Mouse (Mus musculus) right cerebral cortex, postnatal 10 days (tissue): ENCODE measurements around the gene Fam163b.

ENCODE experiments used
- DNase-seq, 2 experiments: peaks; one replicate each; pipeline ENCODE4 v3.0.0; 2021; ENCODE audit warnings: low spot score in 2 of 2

Gene Fam163b

GRCm38 (mm10) chr2:27135935-27136334 is 6.4 kb downstream of the Fam163b start:
- no peak for DNase-seq

GRCm38 (mm10) chr2:27128990-27129389 is 13.3 kb downstream of the Fam163b start:
- no peak for DNase-seq

- no peak for DNase-seq
These were observed 15.8 kb downstream of the Fam163b start for GRCm38 (mm10) chr2:27126496-27126895.

DNA sequence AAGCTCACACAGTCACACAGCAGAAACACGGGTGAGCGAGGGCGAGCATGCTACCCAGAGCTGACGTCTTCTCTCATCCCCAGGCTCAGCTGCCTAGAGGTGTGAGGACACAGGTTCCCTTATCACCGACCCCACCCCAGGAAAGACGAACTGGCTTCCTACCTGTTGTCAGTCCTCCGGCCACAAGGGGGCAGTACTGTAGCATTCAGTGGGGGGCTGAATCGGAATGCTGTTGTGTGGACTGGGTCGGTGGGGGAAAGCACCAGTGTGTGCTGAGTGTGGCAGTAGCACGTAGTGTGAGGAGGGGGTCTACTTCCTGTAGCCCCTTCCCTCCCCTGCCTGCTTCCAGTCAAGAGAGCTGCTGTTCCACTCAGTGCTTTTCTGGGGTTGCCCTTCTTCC is 16.3 kb downstream of the Fam163b start:
- DNase-seq: no peak

DNA sequence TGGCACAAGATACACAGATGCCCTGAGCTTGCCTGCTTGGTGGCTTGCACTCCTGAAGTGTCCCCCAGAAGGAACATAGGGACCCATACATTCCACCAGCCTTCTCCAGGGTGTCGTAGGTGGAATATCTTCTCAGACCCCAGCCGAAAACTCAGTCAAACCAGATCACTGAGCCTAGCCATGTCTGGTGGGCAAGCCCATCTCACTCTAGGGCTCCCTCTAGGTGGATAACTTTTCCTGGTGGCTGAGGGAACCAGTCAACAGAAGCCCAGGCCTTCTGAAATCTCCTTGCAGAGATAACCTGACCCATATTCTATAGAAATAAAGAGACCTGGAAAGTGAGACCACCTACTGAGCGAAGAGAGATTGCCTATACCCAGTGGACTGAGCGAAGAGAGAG is 19.2 kb downstream of the Fam163b start:
- DNase-seq: no peak

GRCm38 (mm10) chr2:27122578-27122977 is 19.7 kb downstream of the Fam163b start:
- DNase-seq: no peak

- peak in 1 of 2 experiments; percentile 52 for DNase-seq
These were observed 20.5 kb downstream of the Fam163b start for GRCm38 (mm10) chr2:27121626-27122355.

DNA sequence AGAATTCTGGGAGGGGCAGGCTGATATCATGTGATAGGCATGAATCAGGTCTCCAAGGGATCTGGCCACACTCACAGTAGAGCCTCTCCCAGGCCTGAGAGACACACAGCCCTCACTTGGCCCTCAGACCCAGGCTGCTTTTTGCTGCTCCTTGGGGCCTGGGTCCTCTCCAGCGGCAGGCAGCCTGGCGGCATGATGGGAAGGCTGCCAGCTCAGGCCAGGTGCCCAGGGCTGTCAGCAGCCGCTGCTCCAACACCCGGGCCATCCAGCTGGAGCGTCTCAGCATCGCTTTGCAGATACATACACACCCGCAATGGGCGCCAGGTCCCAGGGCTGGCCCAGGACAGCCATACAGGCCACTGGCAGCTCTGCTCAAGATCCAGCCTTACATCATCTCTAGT is 22.1 kb downstream of the Fam163b start:
- peak; percentile 72 for DNase-seq

- DNase-seq: no peak
These were observed 22.5 kb downstream of the Fam163b start for GRCm38 (mm10) chr2:27119766-27120165.

DNA sequence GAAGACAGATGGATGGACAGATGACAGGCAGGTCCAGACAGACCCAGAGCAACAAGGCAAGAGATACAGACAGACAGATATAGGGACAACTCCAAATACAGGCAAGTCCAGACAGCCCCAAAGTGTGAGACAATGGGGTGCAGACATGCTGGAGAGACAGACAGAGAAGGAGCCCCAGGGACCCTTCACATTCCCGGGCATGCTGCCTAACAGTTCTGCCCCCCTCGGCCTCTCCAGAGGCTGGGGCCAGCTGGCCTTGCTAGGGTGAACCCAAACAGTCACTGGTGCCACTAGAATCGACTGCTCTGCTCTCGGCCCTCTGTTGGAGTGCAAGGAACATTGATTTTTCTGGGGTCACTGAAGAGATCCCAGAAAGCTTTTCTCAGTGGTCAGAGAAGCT is 23.8 kb downstream of the Fam163b start:
- DNase-seq: no peak

- no peak for DNase-seq
These were observed 28.1 kb downstream of the Fam163b start for GRCm38 (mm10) chr2:27114169-27114568.

DNA sequence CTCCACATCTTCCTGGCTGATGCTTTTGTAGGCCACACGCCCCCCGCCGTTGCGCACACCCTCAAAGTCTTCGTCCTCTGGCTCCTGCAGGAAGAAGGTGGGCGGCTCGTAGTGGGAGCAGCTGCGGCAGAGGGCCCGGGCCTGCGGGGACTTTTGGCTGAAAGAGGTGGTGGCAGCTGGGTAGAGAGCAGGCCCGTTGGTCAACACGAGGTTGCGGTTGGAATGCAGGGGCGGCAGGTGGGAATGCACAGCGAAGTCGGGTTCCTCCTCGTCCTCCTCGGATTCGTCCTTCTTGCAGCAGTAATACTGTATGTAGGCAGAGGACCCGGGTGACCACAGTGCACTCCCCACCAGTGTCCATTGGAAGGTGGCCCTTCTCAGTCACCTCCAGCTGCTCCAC is 29.7 kb downstream of the Fam163b start:
- DNase-seq: no peak

- DNase-seq: no peak
These were observed 33.2 kb downstream of the Fam163b start for GRCm38 (mm10) chr2:27109052-27109451.

GRCm38 (mm10) chr2:27108144-27108543 is 34.1 kb downstream of the Fam163b start:
- no peak for DNase-seq

DNA sequence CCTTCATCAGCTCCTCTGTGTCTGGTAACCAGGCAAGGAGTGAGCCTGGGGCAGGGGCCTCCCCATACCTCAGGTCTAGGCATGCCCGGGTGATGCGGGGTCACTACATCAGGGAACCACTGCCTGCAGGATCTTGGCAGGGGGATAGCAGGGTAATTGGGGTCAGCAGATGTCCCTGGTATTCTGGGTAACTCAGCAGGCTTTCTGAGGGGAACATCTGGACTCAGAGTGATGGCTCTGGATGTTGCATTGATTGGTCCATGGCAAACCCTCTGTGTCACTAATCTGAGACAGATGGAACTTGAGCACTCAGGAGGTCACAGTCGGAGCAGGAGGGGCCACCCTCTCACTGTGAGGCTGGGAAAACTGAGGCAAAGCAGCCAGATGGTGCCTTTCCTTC is 35.5 kb downstream of the Fam163b start:
- no peak for DNase-seq

DNA sequence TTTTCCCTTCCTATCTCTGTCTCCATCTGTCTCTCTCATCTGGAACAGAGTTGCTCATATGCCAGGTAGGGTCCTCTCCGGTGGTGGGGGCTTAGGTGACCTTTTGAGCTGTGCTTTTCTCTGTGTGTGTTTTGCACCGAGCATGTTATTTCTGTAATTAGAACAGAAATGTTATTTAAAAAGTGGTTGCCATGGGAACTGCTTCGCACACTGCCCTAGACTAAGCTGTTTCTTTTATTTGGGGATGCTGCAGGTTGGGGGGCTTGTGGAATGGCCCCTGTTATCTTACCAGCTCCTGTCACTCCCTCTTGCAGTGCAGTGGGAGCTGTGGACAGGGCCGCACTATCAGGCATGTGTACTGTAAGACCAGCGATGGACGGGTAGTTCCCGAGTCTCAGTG is 38.7 kb downstream of the Fam163b start:
- peak; percentile 52 to 78 for DNase-seq

DNA sequence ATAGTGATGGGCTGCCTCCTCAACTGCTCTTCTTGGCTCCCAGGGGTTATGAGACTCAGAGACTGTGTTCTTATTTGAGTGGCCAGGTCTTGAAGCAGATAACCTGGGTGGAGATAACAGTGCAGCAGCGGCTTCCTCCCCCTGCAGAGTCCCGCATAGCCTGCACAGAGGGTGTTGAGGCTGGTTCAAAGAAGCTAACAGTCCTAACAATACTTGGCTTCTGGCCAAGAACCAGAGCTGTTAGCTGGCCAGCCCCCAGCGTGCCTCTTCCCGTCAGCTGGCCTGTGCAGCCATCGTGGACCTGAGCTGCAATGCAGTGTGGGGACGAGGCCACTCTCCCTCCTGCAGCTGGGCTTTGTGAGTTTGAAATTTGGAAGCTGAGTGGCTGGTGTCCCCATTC is 44.5 kb downstream of the Fam163b start:
- DNase-seq: peak; percentile 66 to 67

DNA sequence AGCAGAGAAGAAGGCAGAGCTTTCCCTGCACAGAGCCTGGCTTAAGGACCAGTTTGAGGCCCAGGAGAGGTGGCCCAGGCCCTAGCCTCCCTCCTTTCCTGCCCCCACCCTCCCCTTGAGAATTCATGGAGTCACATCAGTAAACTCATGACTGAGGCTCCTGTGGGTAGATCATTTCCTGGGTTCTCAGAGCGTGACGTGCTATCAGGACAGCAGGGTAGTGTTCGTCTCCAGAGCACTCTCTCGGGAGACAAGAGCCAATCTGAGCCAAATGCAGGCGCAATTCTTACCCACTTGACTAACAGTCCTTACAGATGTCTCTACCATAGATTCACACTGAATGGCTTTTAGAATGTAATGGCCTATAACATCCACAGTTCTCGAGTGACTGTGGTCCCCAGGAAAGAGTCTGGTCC is 45.0 kb downstream of the Fam163b start:
- no peak for DNase-seq

DNA sequence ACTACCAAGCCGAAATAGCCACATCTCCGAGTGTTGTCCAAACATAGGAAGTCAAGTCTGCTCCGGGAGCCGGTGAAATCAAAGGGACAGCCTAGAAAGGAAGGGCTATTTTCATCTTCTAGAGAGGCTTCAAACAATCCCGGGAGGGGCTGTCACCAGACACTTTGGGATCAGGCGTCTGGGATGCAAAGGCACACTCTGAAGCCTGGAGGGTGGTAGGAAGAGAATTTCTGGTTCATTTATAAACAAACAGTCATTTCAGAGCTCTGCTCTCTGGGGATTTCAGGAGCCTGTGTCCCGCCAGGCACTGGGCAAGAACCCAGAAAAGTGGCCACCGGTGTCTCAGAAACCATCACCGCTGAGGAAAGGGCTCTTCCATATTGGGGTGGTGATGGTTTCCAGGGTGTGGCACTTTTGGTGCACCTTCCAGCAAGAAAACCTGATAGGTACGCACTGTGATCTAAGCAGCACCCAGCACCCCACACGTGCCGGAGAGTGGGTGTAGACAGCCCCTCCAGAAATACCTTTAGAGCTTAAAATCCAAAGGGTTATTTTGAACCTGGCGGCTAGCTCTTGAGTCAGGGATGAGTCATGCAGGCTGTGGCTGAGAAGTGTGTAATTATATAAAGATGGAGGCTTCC is 45.8 kb downstream of the Fam163b start:
- peak; percentile 44 to 67 for DNase-seq

- DNase-seq: no peak
These were observed 47.1 kb downstream of the Fam163b start for GRCm38 (mm10) chr2:27095178-27095577.

GRCm38 (mm10) chr2:27089238-27089637 is 53.1 kb downstream of the Fam163b start:
- no peak for DNase-seq

- DNase-seq: no peak
These were observed 53.6 kb downstream of the Fam163b start for GRCm38 (mm10) chr2:27088700-27089099.

DNA sequence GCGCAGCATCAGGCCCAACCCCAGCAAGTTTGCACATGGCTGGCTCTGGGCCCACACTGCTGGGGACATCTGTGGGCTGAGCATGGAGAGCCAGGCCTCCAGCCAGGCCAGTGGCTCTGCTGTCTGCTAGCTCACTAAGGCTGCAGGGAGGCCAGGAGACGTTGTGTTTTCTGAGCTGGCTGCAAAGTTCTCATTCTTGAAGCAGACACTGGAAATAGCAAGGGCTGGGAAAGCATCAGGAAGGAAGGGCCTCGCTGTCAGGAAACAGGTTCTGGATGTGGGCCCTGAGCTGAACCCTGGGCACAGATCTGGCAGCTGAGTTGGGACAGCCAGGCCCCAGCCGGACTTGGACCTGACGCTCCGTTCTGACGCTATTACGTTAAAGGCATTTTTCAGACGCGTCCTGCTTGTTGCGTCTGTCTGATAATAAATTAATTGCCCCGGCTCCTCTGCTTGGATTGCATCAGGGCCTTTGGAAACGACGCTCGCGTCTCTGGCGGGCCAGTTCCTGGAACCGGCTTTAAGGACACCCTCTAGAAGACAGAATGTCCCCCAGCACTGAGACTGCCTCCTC is 54.1 kb downstream of the Fam163b start:
- DNase-seq: peak in 1 of 2 experiments; percentile 70
